Mouse (Mus musculus): ENCODE measurements around the gene Prtg. TPM values are rescaled to one million over a fixed set of nuclear protein-coding genes. Genes with fewer than 3 reads are reported as not detected.

Gene Prtg
- polyA plus RNA-seq, 1 experiment from 2014 or later, result 1.7 TPM

- ATAC-seq (replicated peaks; ENCODE audit: low FRiP score), result no peak
These were observed 83.1 kb downstream of the Prtg start for GRCm38 (mm10) chr9:72889777-72890176.

GRCm38 (mm10) chr9:72890499-72891085 lies 83.9 kb downstream of the Prtg start:
- H3K9me3 ChIP-seq (ENCODE audit: control insufficient read depth, low read length), result no peaks in the 10 kb centered on the region
- H3K4me1 ChIP-seq (replicated peaks; ENCODE audit: control insufficient read depth, insufficient read depth, low read length), result no peaks in the 10 kb centered on the region
- no peak overlapping the region for H3K27ac ChIP-seq (ENCODE audit: low read depth, low read length)
- H3K36me3 ChIP-seq (ENCODE audit: control insufficient read depth, insufficient read depth, low read length), result no peaks in the 10 kb centered on the region
- no peak for DNase-seq (ENCODE audit: low spot score)
- ATAC-seq (replicated peaks; ENCODE audit: low FRiP score), result no peak
- no peak overlapping the region for H3K9ac ChIP-seq (ENCODE audit: low read depth, low read length)
- H3K27me3 ChIP-seq (replicated peaks; ENCODE audit: control insufficient read depth, insufficient read depth, low read length), result no peaks in the 10 kb centered on the region
- 81% methylated on average over 10 of the region's 10 CpGs for WGBS
- H3K4me3 ChIP-seq (ENCODE audit: low read depth, low read length), result no peak overlapping the region
- no peak overlapping the region for H3K4me2 ChIP-seq

More at GRCm38 (mm10) chr9:72889777-72890176, 83.1 kb downstream of the Prtg start:
- H3K27ac ChIP-seq (ENCODE audit: low read depth, low read length), result no peak overlapping the region
- H3K27me3 ChIP-seq (replicated peaks; ENCODE audit: control insufficient read depth, insufficient read depth, low read length), result no peaks in the 10 kb centered on the region
- no peak overlapping the region for H3K9ac ChIP-seq (ENCODE audit: low read depth, low read length)
- WGBS, result 72% methylated on average over 1 of the region's 1 CpGs
- DNase-seq (ENCODE audit: low spot score), result no peak
- no peaks in the 10 kb centered on the region for H3K9me3 ChIP-seq (ENCODE audit: control insufficient read depth, low read length)
- H3K36me3 ChIP-seq (ENCODE audit: control insufficient read depth, insufficient read depth, low read length), result no peaks in the 10 kb centered on the region
- H3K4me2 ChIP-seq, result no peak overlapping the region
- no peaks in the 10 kb centered on the region for H3K4me1 ChIP-seq (replicated peaks; ENCODE audit: control insufficient read depth, insufficient read depth, low read length)
- H3K4me3 ChIP-seq (ENCODE audit: low read depth, low read length), result no peak overlapping the region

- Histone ChIP-seq H3K4me3 (ENCODE audit: low read depth, low read length) (no peak overlapping the region), H3K36me3 (ENCODE audit: control insufficient read depth, insufficient read depth, low read length) (no peaks in the 10 kb centered on the region), H3K27ac (ENCODE audit: low read depth, low read length) (no peak overlapping the region), H3K4me2 (no peak overlapping the region), H3K4me1 (replicated peaks; ENCODE audit: control insufficient read depth, insufficient read depth, low read length) (no peaks in the 10 kb centered on the region), H3K9ac (ENCODE audit: low read depth, low read length) (no peak overlapping the region), H3K9me3 (ENCODE audit: control insufficient read depth, low read length) (no peaks in the 10 kb centered on the region), H3K27me3 (replicated peaks; ENCODE audit: control insufficient read depth, insufficient read depth, low read length) (no peaks in the 10 kb centered on the region)
- DNase-seq (ENCODE audit: low spot score) (no peak), ATAC-seq (replicated peaks; ENCODE audit: low FRiP score) (no peak)
- 88% methylated on average over 5 of the region's 5 CpGs for WGBS
These were observed 86.1 kb downstream of the Prtg start for GRCm38 (mm10) chr9:72892761-72893160.

- Histone ChIP-seq H3K9me3 (ENCODE audit: control insufficient read depth, low read length) (no peaks in the 10 kb centered on the region), H3K27ac (ENCODE audit: low read depth, low read length) (no peak overlapping the region), H3K4me2 (no peak overlapping the region), H3K9ac (ENCODE audit: low read depth, low read length) (no peak overlapping the region), H3K4me3 (ENCODE audit: low read depth, low read length) (no peak overlapping the region), H3K27me3 (replicated peaks; ENCODE audit: control insufficient read depth, insufficient read depth, low read length) (no peaks in the 10 kb centered on the region), H3K4me1 (replicated peaks; ENCODE audit: control insufficient read depth, insufficient read depth, low read length) (no peaks in the 10 kb centered on the region), H3K36me3 (ENCODE audit: control insufficient read depth, insufficient read depth, low read length) (no peaks in the 10 kb centered on the region)
- DNase-seq (ENCODE audit: low spot score) (no peak), ATAC-seq (replicated peaks; ENCODE audit: low FRiP score) (no peak)
- 88% methylated on average over 6 of the region's 6 CpGs for WGBS
These were observed 88.2 kb downstream of the Prtg start for GRCm38 (mm10) chr9:72894796-72895352.

- 78% methylated on average over 8 of the region's 8 CpGs for WGBS
- no peak for ATAC-seq (replicated peaks; ENCODE audit: low FRiP score)
- no peak overlapping the region for H3K9ac ChIP-seq (ENCODE audit: low read depth, low read length)
These were observed 95.4 kb downstream of the Prtg start for GRCm38 (mm10) chr9:72902057-72902456.

GRCm38 (mm10) chr9:72902611-72903010 lies 95.9 kb downstream of the Prtg start:
- no peak overlapping the region for H3K4me2 ChIP-seq
- no peak overlapping the region for H3K27ac ChIP-seq (ENCODE audit: low read depth, low read length)
- H3K27me3 ChIP-seq (replicated peaks; ENCODE audit: control insufficient read depth, insufficient read depth, low read length), result no peaks in the 10 kb centered on the region
- DNase-seq (ENCODE audit: low spot score) (no peak), ATAC-seq (replicated peaks; ENCODE audit: low FRiP score) (peak; percentile 93)
- H3K9me3 ChIP-seq (ENCODE audit: control insufficient read depth, low read length), result no peaks in the 10 kb centered on the region
- H3K4me1 ChIP-seq (replicated peaks; ENCODE audit: control insufficient read depth, insufficient read depth, low read length), result peaks cover 11% of the 10 kb centered on the region; the same call in 1 of the 2 replicates
- WGBS, result 61% methylated on average over 5 of the region's 5 CpGs
- no peak overlapping the region for H3K4me3 ChIP-seq (ENCODE audit: low read depth, low read length)
- H3K36me3 ChIP-seq (ENCODE audit: control insufficient read depth, insufficient read depth, low read length), result no peaks in the 10 kb centered on the region
- no peak overlapping the region for H3K9ac ChIP-seq (ENCODE audit: low read depth, low read length)

More at GRCm38 (mm10) chr9:72902057-72902456, 95.4 kb downstream of the Prtg start:
- H3K4me1 ChIP-seq (replicated peaks; ENCODE audit: control insufficient read depth, insufficient read depth, low read length), result peaks cover 11% of the 10 kb centered on the region; the same call in 1 of the 2 replicates
- H3K4me2 ChIP-seq, result no peak overlapping the region
- no peaks in the 10 kb centered on the region for H3K9me3 ChIP-seq (ENCODE audit: control insufficient read depth, low read length)
- H3K4me3 ChIP-seq (ENCODE audit: low read depth, low read length), result no peak overlapping the region
- no peak overlapping the region for H3K27ac ChIP-seq (ENCODE audit: low read depth, low read length)
- DNase-seq (ENCODE audit: low spot score), result no peak
- no peaks in the 10 kb centered on the region for H3K27me3 ChIP-seq (replicated peaks; ENCODE audit: control insufficient read depth, insufficient read depth, low read length)
- H3K36me3 ChIP-seq (ENCODE audit: control insufficient read depth, insufficient read depth, low read length), result no peaks in the 10 kb centered on the region

GRCm38 (mm10) chr9:72906693-72907103 lies 100.0 kb downstream of the Prtg start:
- no peaks in the 10 kb centered on the region for H3K36me3 ChIP-seq (ENCODE audit: control insufficient read depth, insufficient read depth, low read length)
- WGBS, result 81% methylated on average over 6 of the region's 6 CpGs
- H3K27me3 ChIP-seq (replicated peaks; ENCODE audit: control insufficient read depth, insufficient read depth, low read length), result no peaks in the 10 kb centered on the region

GRCm38 (mm10) chr9:72911381-72911780 lies 104.7 kb downstream of the Prtg start:
- no peaks in the 10 kb centered on the region for H3K27me3 ChIP-seq (replicated peaks; ENCODE audit: control insufficient read depth, insufficient read depth, low read length)
- H3K4me3 ChIP-seq (ENCODE audit: low read depth, low read length), result no peak overlapping the region
- no peak overlapping the region for H3K27ac ChIP-seq (ENCODE audit: low read depth, low read length)
- ATAC-seq (replicated peaks; ENCODE audit: low FRiP score) (no peak), DNase-seq (ENCODE audit: low spot score) (no peak)
- WGBS, result 82% methylated on average over 2 of the region's 2 CpGs
- H3K9ac ChIP-seq (ENCODE audit: low read depth, low read length), result no peak overlapping the region
- no peaks in the 10 kb centered on the region for H3K9me3 ChIP-seq (ENCODE audit: control insufficient read depth, low read length)
- H3K4me2 ChIP-seq, result no peak overlapping the region
- H3K36me3 ChIP-seq (ENCODE audit: control insufficient read depth, insufficient read depth, low read length), result no peaks in the 10 kb centered on the region
- H3K4me1 ChIP-seq (replicated peaks; ENCODE audit: control insufficient read depth, insufficient read depth, low read length), result 0 out of 2 replicates have a peak, but pooled peaks cover 2% of the 10 kb centered on the region

More at GRCm38 (mm10) chr9:72906693-72907103, 100.0 kb downstream of the Prtg start:
- no peak overlapping the region for H3K4me3 ChIP-seq (ENCODE audit: low read depth, low read length)
- H3K27ac ChIP-seq (ENCODE audit: low read depth, low read length), result no peak overlapping the region
- ATAC-seq (replicated peaks; ENCODE audit: low FRiP score) (no peak), DNase-seq (ENCODE audit: low spot score) (no peak)
- no peak overlapping the region for H3K4me2 ChIP-seq
- H3K9ac ChIP-seq (ENCODE audit: low read depth, low read length), result no peak overlapping the region
- H3K4me1 ChIP-seq (replicated peaks; ENCODE audit: control insufficient read depth, insufficient read depth, low read length), result peaks cover 11% of the 10 kb centered on the region; the same call in 1 of the 2 replicates
- H3K9me3 ChIP-seq (ENCODE audit: control insufficient read depth, low read length), result no peaks in the 10 kb centered on the region

GRCm38 (mm10) chr9:72913551-72913950 lies 106.9 kb downstream of the Prtg start:
- no peak overlapping the region for H3K27ac ChIP-seq (ENCODE audit: low read depth, low read length)
- no peak for ATAC-seq (replicated peaks; ENCODE audit: low FRiP score)
- H3K4me2 ChIP-seq, result no peak overlapping the region
- no peaks in the 10 kb centered on the region for H3K9me3 ChIP-seq (ENCODE audit: control insufficient read depth, low read length)
- 59% methylated on average over 6 of the region's 6 CpGs for WGBS
- H3K4me3 ChIP-seq (ENCODE audit: low read depth, low read length), result no peak overlapping the region
- no peak overlapping the region for H3K9ac ChIP-seq (ENCODE audit: low read depth, low read length)
- no peaks in the 10 kb centered on the region for H3K27me3 ChIP-seq (replicated peaks; ENCODE audit: control insufficient read depth, insufficient read depth, low read length)
- no peaks in the 10 kb centered on the region for H3K36me3 ChIP-seq (ENCODE audit: control insufficient read depth, insufficient read depth, low read length)
- no peak for DNase-seq (ENCODE audit: low spot score)
- H3K4me1 ChIP-seq (replicated peaks; ENCODE audit: control insufficient read depth, insufficient read depth, low read length), result 0 out of 2 replicates have a peak, but pooled peaks cover 2% of the 10 kb centered on the region

All from liver, embryonic 11.5 days (tissue).